Mouse (Mus musculus) retina, postnatal 1 day (tissue): ENCODE results near the gene Podxl.

Experiments
- DNase-seq: peaks from one replicate; pipeline ENCODE4 v3.0.0-alpha.2; 2012

Podxl gene

GRCm38 (mm10) chr6:31563235-31564181, at the start of gene Podxl:
Gene Podxl, minus strand, starts transcription at chr6:31563981.
- DNase-seq, result peak; percentile 92

- DNase-seq, result no peak
Observed at GRCm38 (mm10) chr6:31612560-31613270, 48.9 kb upstream of the Podxl start.

GRCm38 (mm10) chr6:31606429-31606828, 42.6 kb upstream of the Podxl start:
- no peak for DNase-seq

- peak; percentile 19 for DNase-seq
Observed at GRCm38 (mm10) chr6:31604629-31605265, 41.0 kb upstream of the Podxl start.

GRCm38 (mm10) chr6:31602489-31602888, 38.7 kb upstream of the Podxl start:
- no peak for DNase-seq

- no peak for DNase-seq
Observed at GRCm38 (mm10) chr6:31601131-31601530, 37.4 kb upstream of the Podxl start.

GRCm38 (mm10) chr6:31599863-31600262, 36.1 kb upstream of the Podxl start:
- no peak for DNase-seq

GRCm38 (mm10) chr6:31598349-31598911, 34.6 kb upstream of the Podxl start:
- no peak for DNase-seq

- DNase-seq, result no peak
Observed at GRCm38 (mm10) chr6:31597136-31597460, 33.3 kb upstream of the Podxl start.

GRCm38 (mm10) chr6:31596346-31597135, 32.8 kb upstream of the Podxl start:
- DNase-seq, result peak; percentile 70

GRCm38 (mm10) chr6:31592579-31593238, 28.9 kb upstream of the Podxl start:
- DNase-seq, result no peak

GRCm38 (mm10) chr6:31592128-31592527, 28.3 kb upstream of the Podxl start:
- no peak for DNase-seq

- DNase-seq, result peak; percentile 69
Observed at GRCm38 (mm10) chr6:31591676-31592075, 27.9 kb upstream of the Podxl start.

- no peak for DNase-seq
Observed at GRCm38 (mm10) chr6:31590754-31591153, 27.0 kb upstream of the Podxl start.

- no peak for DNase-seq
Observed at GRCm38 (mm10) chr6:31589268-31589667, 25.5 kb upstream of the Podxl start.

GRCm38 (mm10) chr6:31587655-31588054, 23.9 kb upstream of the Podxl start:
- DNase-seq, result peak; percentile 73

GRCm38 (mm10) chr6:31586127-31586526, 22.3 kb upstream of the Podxl start:
- DNase-seq, result no peak

GRCm38 (mm10) chr6:31576151-31576550, 12.4 kb upstream of the Podxl start:
- no peak for DNase-seq

- DNase-seq, result no peak
Observed at GRCm38 (mm10) chr6:31575063-31575462, 11.3 kb upstream of the Podxl start.

GRCm38 (mm10) chr6:31571459-31571858, 7.7 kb upstream of the Podxl start:
- DNase-seq, result peak; percentile 78

- DNase-seq, result peak; percentile 35
Observed at GRCm38 (mm10) chr6:31568070-31568595, 4.4 kb upstream of the Podxl start.

GRCm38 (mm10) chr6:31567200-31567599, 3.4 kb upstream of the Podxl start:
- no peak for DNase-seq
